Mouse (Mus musculus): ENCODE data around the gene Endod1. TPM values are rescaled to one million over a fixed set of nuclear protein-coding genes. Genes with fewer than 3 reads are reported as not detected.
A peak's percentile ranks its signal among the peaks of the same experiment; 100 is the strongest.

Endod1 gene
- polyA plus RNA-seq, 1 experiment from 2014 or later: 11.4 TPM

- H3K9me3 ChIP-seq: no peaks in the 10 kb centered on the region
- no peak overlapping the region for H3K27ac ChIP-seq
- no peak overlapping the region for H3K4me3 ChIP-seq
- peak; percentile 42 for DNase-seq (ENCODE audit: low spot score)
- H3K36me3 ChIP-seq: no peaks in the 10 kb centered on the region
- 88% methylated on average over 9 of the region's 9 CpGs for WGBS
- no peaks in the 10 kb centered on the region for H3K27me3 ChIP-seq (ENCODE audit: insufficient read depth, poor library complexity, severe bottlenecking)
- no peaks in the 10 kb centered on the region for H3K4me1 ChIP-seq
Measured at GRCm38 (mm10) chr9:14391286-14391685, 10.0 kb upstream of the Endod1 start.

GRCm38 (mm10) chr9:14390278-14390677 lies 9.0 kb upstream of the Endod1 start:
- 91% methylated on average over 1 of the region's 1 CpGs for WGBS
- Histone ChIP-seq H3K27me3 (ENCODE audit: insufficient read depth, poor library complexity, severe bottlenecking) (no peaks in the 10 kb centered on the region), H3K9me3 (no peaks in the 10 kb centered on the region), H3K4me3 (no peak overlapping the region), H3K4me1 (no peaks in the 10 kb centered on the region), H3K36me3 (no peaks in the 10 kb centered on the region), H3K27ac (no peak overlapping the region)
- peak; percentile 39 for DNase-seq (ENCODE audit: low spot score)

GRCm38 (mm10) chr9:14389050-14389621 lies 7.8 kb upstream of the Endod1 start:
- Histone ChIP-seq H3K4me1 (no peaks in the 10 kb centered on the region), H3K27me3 (ENCODE audit: insufficient read depth, poor library complexity, severe bottlenecking) (no peaks in the 10 kb centered on the region), H3K36me3 (no peaks in the 10 kb centered on the region), H3K27ac (no peak overlapping the region), H3K9me3 (no peaks in the 10 kb centered on the region), H3K4me3 (no peak overlapping the region)
- 76% methylated on average over 4 of the region's 4 CpGs for WGBS
- peak; percentile 64 for DNase-seq (ENCODE audit: low spot score)

- peak; percentile 53 for DNase-seq (ENCODE audit: low spot score)
- no peaks in the 10 kb centered on the region for H3K4me1 ChIP-seq
- WGBS: 97% methylated on average over 1 of the region's 1 CpGs
- no peaks in the 10 kb centered on the region for H3K36me3 ChIP-seq
- no peaks in the 10 kb centered on the region for H3K9me3 ChIP-seq
- H3K27me3 ChIP-seq (ENCODE audit: insufficient read depth, poor library complexity, severe bottlenecking): no peaks in the 10 kb centered on the region
- no peak overlapping the region for H3K4me3 ChIP-seq
- H3K27ac ChIP-seq: no peak overlapping the region
Measured at GRCm38 (mm10) chr9:14388001-14388400, 6.7 kb upstream of the Endod1 start.

GRCm38 (mm10) chr9:14386831-14387230 lies 5.5 kb upstream of the Endod1 start:
- Histone ChIP-seq H3K27ac (no peak overlapping the region), H3K4me3 (no peak overlapping the region), H3K36me3 (no peaks in the 10 kb centered on the region), H3K4me1 (peaks cover 6% of the 10 kb centered on the region), H3K27me3 (ENCODE audit: insufficient read depth, poor library complexity, severe bottlenecking) (no peaks in the 10 kb centered on the region), H3K9me3 (no peaks in the 10 kb centered on the region)
- 71% methylated on average over 9 of the region's 9 CpGs for WGBS
- peak; percentile 57 for DNase-seq (ENCODE audit: low spot score)

- Histone ChIP-seq H3K36me3 (no peaks in the 10 kb centered on the region), H3K9me3 (no peaks in the 10 kb centered on the region), H3K27me3 (ENCODE audit: insufficient read depth, poor library complexity, severe bottlenecking) (no peaks in the 10 kb centered on the region), H3K4me1 (peaks cover 9% of the 10 kb centered on the region), H3K27ac (no peak overlapping the region), H3K4me3 (no peak overlapping the region)
- peak; percentile 67 for DNase-seq (ENCODE audit: low spot score)
- 80% methylated on average over 8 of the region's 8 CpGs for WGBS
Measured at GRCm38 (mm10) chr9:14385665-14386064, 4.4 kb upstream of the Endod1 start.

GRCm38 (mm10) chr9:14383186-14383920 lies 2.0 kb upstream of the Endod1 start:
- no peaks in the 10 kb centered on the region for H3K9me3 ChIP-seq
- peaks cover 17% of the 10 kb centered on the region for H3K4me1 ChIP-seq
- DNase-seq (ENCODE audit: low spot score): peak; percentile 55
- H3K36me3 ChIP-seq: no peaks in the 10 kb centered on the region
- WGBS: 79% methylated on average over 4 of the region's 4 CpGs
- no peak overlapping the region for H3K27ac ChIP-seq
- H3K4me3 ChIP-seq: no peak overlapping the region
- H3K27me3 ChIP-seq (ENCODE audit: insufficient read depth, poor library complexity, severe bottlenecking): peaks cover 13% of the 10 kb centered on the region

GRCm38 (mm10) chr9:14382256-14382791 lies 1.0 kb upstream of the Endod1 start:
- DNase-seq (ENCODE audit: low spot score): no peak
- H3K27me3 ChIP-seq (ENCODE audit: insufficient read depth, poor library complexity, severe bottlenecking): peaks cover 17% of the 10 kb centered on the region
- 67% methylated on average over 5 of the region's 5 CpGs for WGBS
- no peak overlapping the region for H3K27ac ChIP-seq
- H3K4me3 ChIP-seq: no peak overlapping the region
- H3K9me3 ChIP-seq: no peaks in the 10 kb centered on the region
- H3K4me1 ChIP-seq: peaks cover 17% of the 10 kb centered on the region
- no peaks in the 10 kb centered on the region for H3K36me3 ChIP-seq

GRCm38 (mm10) chr9:14380386-14381285 lies 671 bp downstream of the Endod1 start:
- Histone ChIP-seq H3K4me3 (peak overlapping the region; percentile 75), H3K36me3 (no peaks in the 10 kb centered on the region), H3K27ac (peak overlapping the region; percentile 91), H3K4me1 (peaks cover 17% of the 10 kb centered on the region), H3K27me3 (ENCODE audit: insufficient read depth, poor library complexity, severe bottlenecking) (peaks cover 17% of the 10 kb centered on the region), H3K9me3 (no peaks in the 10 kb centered on the region)
- under 1% methylated on average over 71 of the region's 76 CpGs for WGBS
- peak; percentile 94 for DNase-seq (ENCODE audit: low spot score)

- H3K4me1 ChIP-seq: peaks cover 17% of the 10 kb centered on the region
- 19% methylated on average over 8 of the region's 8 CpGs for WGBS
- H3K9me3 ChIP-seq: no peaks in the 10 kb centered on the region
- H3K27ac ChIP-seq: peak overlapping the region; percentile 91
- no peaks in the 10 kb centered on the region for H3K36me3 ChIP-seq
- no peak for DNase-seq (ENCODE audit: low spot score)
- peak overlapping the region; percentile 75 for H3K4me3 ChIP-seq
- H3K27me3 ChIP-seq (ENCODE audit: insufficient read depth, poor library complexity, severe bottlenecking): peaks cover 17% of the 10 kb centered on the region
Measured at GRCm38 (mm10) chr9:14379769-14380385, 1.4 kb downstream of the Endod1 start.

GRCm38 (mm10) chr9:14378151-14378550 lies 3.2 kb downstream of the Endod1 start:
- H3K4me3 ChIP-seq: no peak overlapping the region
- DNase-seq (ENCODE audit: low spot score): no peak
- no peaks in the 10 kb centered on the region for H3K36me3 ChIP-seq
- no peak overlapping the region for H3K27ac ChIP-seq
- peaks cover 17% of the 10 kb centered on the region for H3K27me3 ChIP-seq (ENCODE audit: insufficient read depth, poor library complexity, severe bottlenecking)
- H3K9me3 ChIP-seq: no peaks in the 10 kb centered on the region
- WGBS: 85% methylated on average over 2 of the region's 2 CpGs
- H3K4me1 ChIP-seq: peaks cover 17% of the 10 kb centered on the region

GRCm38 (mm10) chr9:14376149-14376548 lies 5.2 kb downstream of the Endod1 start:
- H3K27me3 ChIP-seq (ENCODE audit: insufficient read depth, poor library complexity, severe bottlenecking): peaks cover 17% of the 10 kb centered on the region
- H3K9me3 ChIP-seq: no peaks in the 10 kb centered on the region
- no peak overlapping the region for H3K27ac ChIP-seq
- WGBS: 82% methylated on average over 4 of the region's 4 CpGs
- H3K4me1 ChIP-seq: peaks cover 8% of the 10 kb centered on the region
- no peak overlapping the region for H3K4me3 ChIP-seq
- H3K36me3 ChIP-seq: no peaks in the 10 kb centered on the region
- no peak for DNase-seq (ENCODE audit: low spot score)
